Mouse (Mus musculus) ES-E14 (cell line): ENCODE results near the gene Mxd3. TPM values are rescaled to one million over a fixed set of nuclear protein-coding genes. Genes with fewer than 3 reads are reported as not detected.

ENCODE experiments used
- DNase-seq: peaks from one replicate; pipeline ENCODE4 v3.0.0-alpha.2; 2013; ENCODE audit warnings: low read depth, low spot score
- H3K27ac ChIP-seq: 2 replicates; pipeline ENCODE4 v1.5.1; 2012; ENCODE audit warnings: low read depth, mild to moderate bottlenecking, low read length, moderate library complexity, mixed read lengths; ENCODE audit not compliant: poor library complexity, insufficient read depth, severe bottlenecking
- H3K36me3 ChIP-seq: 2 replicates; pipeline ENCODE4 v1.6.1; 2012; ENCODE audit warnings: mild to moderate bottlenecking, low read length, moderate library complexity, mixed read lengths; ENCODE audit not compliant: control insufficient read depth, poor library complexity, insufficient read depth, severe bottlenecking
- H3K4me1 ChIP-seq, 2 experiments: fragments of 150-350 bp in 1 of 2; sonication (generic) in 1 of 2; 2 replicates each; pipeline ENCODE4 v1.6.1; 2012; ENCODE audit warnings: low read length in 2 of 2, mild to moderate bottlenecking in 1 of 2, mixed read lengths in 1 of 2; ENCODE audit not compliant: control insufficient read depth in 2 of 2, insufficient read depth in 2 of 2, poor library complexity in 1 of 2
- H3K4me3 ChIP-seq, 2 experiments: fragments of 150-350 bp in 1 of 2; sonication (generic) in 1 of 2; 2 replicates each; pipeline ENCODE4 v1.5.1; 2012; ENCODE audit warnings: low read length in 2 of 2, low read depth in 1 of 2, mild to moderate bottlenecking in 1 of 2, mixed read lengths in 1 of 2; ENCODE audit not compliant: insufficient read depth in 1 of 2, poor library complexity in 1 of 2, severe bottlenecking in 1 of 2
- H3K9ac ChIP-seq: 2 replicates; pipeline ENCODE4 v1.6.1; 2012; ENCODE audit warnings: low read depth, mild to moderate bottlenecking, low read length, mixed read lengths; ENCODE audit not compliant: poor library complexity, insufficient read depth, severe bottlenecking
- H3K9me3 ChIP-seq: fragments of 150-350 bp; sonication (generic); 2 replicates; pipeline ENCODE4 v1.6.1; 2012; ENCODE audit warnings: low read depth, mild to moderate bottlenecking, low read length; ENCODE audit not compliant: control insufficient read depth, insufficient read depth
- CHD2 ChIP-seq: IDR thresholded peaks from 2 replicates; pipeline ENCODE4 v1.6.1; 2014; ENCODE audit warnings: mild to moderate bottlenecking, low read depth, low read length, inconsistent platforms
- HCFC1 ChIP-seq: IDR thresholded peaks from 2 replicates; pipeline ENCODE4 v1.6.1; 2012; ENCODE audit warnings: low read length, inconsistent platforms, borderline replicate concordance; ENCODE audit not compliant: insufficient read depth
- MAFK ChIP-seq: IDR thresholded peaks from 2 replicates; pipeline ENCODE4 v1.6.1; 2014; ENCODE audit warnings: mild to moderate bottlenecking, low read depth, low read length, inconsistent platforms; ENCODE audit not compliant: insufficient read depth
- ZC3H11A ChIP-seq: IDR thresholded peaks from 2 replicates; pipeline ENCODE4 v1.6.1; 2012; ENCODE audit warnings: low read depth, mild to moderate bottlenecking, inconsistent platforms, low read length, borderline replicate concordance
- ZNF384 ChIP-seq: IDR thresholded peaks from 2 replicates; pipeline ENCODE4 v1.6.1; 2012; ENCODE audit warnings: low read depth, low read length, inconsistent platforms
- in situ Hi-C, 2 experiments: fragments of 600-800 bp; cut with MboI; formaldehyde crosslinking; loops; one replicate each; pipeline ENCODE4 v1.15.1; 2025; ENCODE audit warnings: low sequenced_read_pairs in 2 of 2, inconsistent platforms in 1 of 2; ENCODE audit not compliant: unreplicated experiment in 2 of 2
- total RNA-seq: library from RNA; depleted of rRNA; stranded (reverse); fragments of 300-350 nt; gene quantifications from 2 replicates; pipeline ENCODE4 v1.2.3, GENCODE M21; 2012; rRNA removed

Gene Mxd3
- total RNA-seq, 1 experiment, result 12.5 TPM

- in situ Hi-C loops, result no loop called here
- DNase-seq, result no peak
- H3K9ac ChIP-seq, result no peak overlapping the region
- H3K36me3 ChIP-seq, result peaks cover 20% of the 10 kb centered on the region
- H3K9me3 ChIP-seq, result no peaks in the 10 kb centered on the region
- H3K27ac ChIP-seq, result no peak overlapping the region
- peaks cover 0 to 2% of the 10 kb centered on the region in 2 experiments; a peak in 1 of 4 replicates for H3K4me1 ChIP-seq
- TF ChIP-seq ZC3H11A, result no peak
- TF ChIP-seq MAFK, result no peak
- TF ChIP-seq CHD2, result no peak
- TF ChIP-seq HCFC1, result no peak
- TF ChIP-seq ZNF384, result no peak
- no peak overlapping the region for H3K4me3 ChIP-seq
Observed at GRCm38 (mm10) chr13:55277203-55277602, 52.4 kb downstream of the Mxd3 start.

Other genes with a start within 250 kb of the Mxd3 start
- gene Uimc1, start 229.5 kb downstream of the Mxd3 start, total RNA-seq, result 70.9 and 77.6 TPM in 2 replicates
- gene Zfp346, start 224.5 kb downstream of the Mxd3 start, total RNA-seq, result 33.9 and 36.0 TPM in 2 replicates
- gene Gm17617, start 196.3 kb downstream of the Mxd3 start, total RNA-seq, result not detected in 2 replicates
- gene Fgfr4, start 177.2 kb downstream of the Mxd3 start, total RNA-seq, result 1.8 and 2.4 TPM in 2 replicates
- 120 and 135 TPM in 2 replicates for gene Nsd1, start 120.0 kb downstream of the Mxd3 start, total RNA-seq
- gene Prelid1, start 9.3 kb downstream of the Mxd3 start, total RNA-seq, result 198 and 217 TPM in 2 replicates
- 67.5 and 79.4 TPM in 2 replicates for gene Rab24, start 7.9 kb downstream of the Mxd3 start, total RNA-seq
- 195 and 272 TPM in 2 replicates for gene Lman2, start 33.0 kb upstream of the Mxd3 start, total RNA-seq
- 0.62 and 1.4 TPM in 2 replicates for gene Rgs14, start 39.9 kb upstream of the Mxd3 start, total RNA-seq
- gene Slc34a1, start 68.4 kb upstream of the Mxd3 start, total RNA-seq, result not detected in 2 replicates
- not detected in 2 replicates for gene Pfn3, start 85.4 kb upstream of the Mxd3 start, total RNA-seq
- gene F12, start 97.0 kb upstream of the Mxd3 start, total RNA-seq, result not detected in 2 replicates
- 74.7 and 132 TPM in 2 replicates for gene Grk6, start 115.2 kb upstream of the Mxd3 start, total RNA-seq
- 2.5 and 5.8 TPM in 2 replicates for gene Prr7, start 134.4 kb upstream of the Mxd3 start, total RNA-seq
- gene Dbn1, start 158.3 kb upstream of the Mxd3 start, total RNA-seq, result 77.0 and 83.8 TPM in 2 replicates
- gene Pdlim7, start 183.9 kb upstream of the Mxd3 start, total RNA-seq, result 46.7 and 58.2 TPM in 2 replicates
- gene Dok3, start 199.5 kb upstream of the Mxd3 start, total RNA-seq, result 0.98 and 1.7 TPM in 2 replicates
- 85.9 and 120 TPM in 2 replicates for gene Ddx41, start 206.8 kb upstream of the Mxd3 start, total RNA-seq
- 50.8 and 77.5 TPM in 2 replicates for gene Fam193b, start 241.3 kb upstream of the Mxd3 start, total RNA-seq
- 363 and 460 TPM in 2 replicates for gene Tmed9, start 243.9 kb upstream of the Mxd3 start, total RNA-seq